Mouse (Mus musculus) 416B (cell line): ENCODE measurements around the gene Olfr566.

Experiments
- DNase-seq: peaks from one replicate; pipeline ENCODE4 v3.0.0; 2011; ENCODE audit warnings: low read depth

The Olfr566 gene

DNA sequence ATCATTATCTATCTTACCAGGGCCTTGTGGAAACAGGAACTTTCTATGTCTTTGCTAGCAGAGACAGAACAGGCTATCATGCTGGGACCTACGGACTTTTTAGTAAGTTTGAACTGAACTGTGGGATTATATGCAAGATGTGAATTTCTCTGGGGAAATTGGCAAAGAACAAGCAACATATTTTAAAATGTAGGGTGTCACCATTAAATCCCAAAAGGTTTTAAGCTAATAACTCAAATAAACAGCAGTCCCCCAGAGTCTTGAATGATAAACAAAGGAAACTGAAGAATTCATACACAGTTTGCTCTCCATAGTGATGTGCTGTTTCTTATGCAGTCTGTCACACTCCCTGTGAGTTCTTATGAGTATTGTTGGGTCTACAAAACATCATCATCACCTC is at the start of gene Olfr566:
TSS of gene Olfr566 (minus strand) at position 101 of the 400 bp plus-strand sequence.
- no peak for DNase-seq

DNA sequence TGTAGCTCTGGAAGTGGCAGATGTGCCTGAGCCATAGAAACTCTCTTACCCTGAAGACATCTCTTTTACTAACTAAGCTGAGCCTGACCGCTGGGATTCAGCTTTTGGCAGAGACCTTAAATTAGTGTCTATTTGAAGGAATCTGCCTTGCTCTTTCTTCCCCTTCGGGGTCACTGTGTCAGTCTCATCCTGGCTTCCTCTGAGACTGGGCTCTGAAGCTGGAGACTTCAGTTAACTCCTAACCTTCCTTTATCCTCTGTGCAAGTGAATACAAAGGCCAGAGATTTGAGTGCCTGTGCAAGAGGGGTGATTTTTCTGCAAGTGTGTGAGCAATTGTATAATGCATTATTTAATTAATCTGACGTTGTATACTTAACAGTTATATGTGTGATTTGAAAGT is 32.2 kb upstream of the Olfr566 start, which contains the start of gene Olfr569:
TSS of gene Olfr569 (minus strand) at position 101 of the 400 bp plus-strand sequence.
- DNase-seq = no peak

DNA sequence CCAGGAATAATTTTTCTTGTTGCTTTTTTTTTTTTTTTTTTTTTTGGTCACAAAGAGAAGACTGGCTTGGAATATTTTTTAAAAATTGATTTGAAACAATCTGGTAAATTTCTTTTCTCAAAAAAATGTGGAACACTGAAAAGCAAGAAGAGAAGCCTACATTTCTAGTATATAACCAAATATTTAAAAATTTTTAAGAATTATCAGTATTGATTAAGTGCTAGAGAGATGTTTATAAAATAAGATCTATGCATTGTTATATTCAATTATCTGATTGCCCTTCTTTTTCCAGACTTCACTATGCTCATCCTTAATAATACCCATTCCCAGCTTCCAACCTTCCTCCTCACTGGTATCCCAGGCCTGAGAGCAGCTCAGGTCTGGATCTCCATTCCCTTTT is 18.3 kb upstream of the Olfr566 start, which contains the start of gene Olfr568:
TSS of gene Olfr568 (plus strand) at position 301 of the 400 bp plus-strand sequence.
- DNase-seq = no peak

DNA sequence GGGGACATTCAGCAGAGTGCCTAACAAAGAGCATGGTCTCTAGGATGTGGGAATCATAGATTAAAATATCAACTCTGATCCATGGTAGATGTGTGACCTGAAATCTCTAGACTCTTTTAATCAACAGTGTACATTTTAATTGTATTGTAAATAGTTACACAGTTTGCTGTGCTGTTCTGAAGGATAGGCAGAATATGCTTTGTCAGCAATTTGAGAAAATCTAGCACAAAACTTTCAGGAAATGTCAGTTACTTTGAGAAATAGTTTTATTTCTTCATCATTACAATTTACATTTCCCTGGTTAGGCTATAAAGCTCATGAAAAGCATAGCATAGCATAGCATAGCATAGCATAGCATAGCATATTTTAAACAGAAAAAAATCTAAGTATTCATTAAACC is 2.8 kb downstream of the Olfr566 start:
- no peak for DNase-seq
